Mouse (Mus musculus) cerebellum, adult 2 months (tissue): ENCODE results near the gene Ncoa4. TPM values are rescaled to one million over a fixed set of nuclear protein-coding genes. Genes with fewer than 3 reads are reported as not detected.
A peak's percentile ranks its signal among the peaks of the same experiment; 100 is the strongest.

ENCODE experiments used
- DNase-seq, 2 experiments: peaks; one replicate each; pipeline ENCODE4 v3.0.0; 2021
- H3K27ac ChIP-seq: fragments of 200-500 bp; 2 replicates; pipeline ENCODE4 v1.5.1; 2012; ENCODE audit warnings: low read length, control low read depth, inconsistent platforms; ENCODE audit not compliant: insufficient read depth
- H3K27me3 ChIP-seq: fragments of 200-500 bp; 2 replicates; pipeline ENCODE4 v1.6.1; 2012; ENCODE audit warnings: inconsistent platforms, mild to moderate bottlenecking, low read length, moderate library complexity; ENCODE audit not compliant: control insufficient read depth, insufficient read depth
- H3K4me1 ChIP-seq: fragments of 200-500 bp; 2 replicates; pipeline ENCODE4 v1.6.1; 2011; ENCODE audit warnings: low read length; ENCODE audit not compliant: control insufficient read depth, insufficient read depth
- H3K4me3 ChIP-seq: fragments of 200-500 bp; replicated peaks from 2 replicates; pipeline ENCODE3; 2011; ENCODE audit warnings: mild to moderate bottlenecking, low read depth, low read length, control low read depth; ENCODE audit not compliant: insufficient read depth
- CTCF ChIP-seq: fragments of 200-500 bp; IDR thresholded peaks from 2 replicates; pipeline ENCODE4 v1.5.1; 2011; ENCODE audit warnings: low read depth, mild to moderate bottlenecking, control low read depth, low read length, moderate library complexity, borderline replicate concordance; ENCODE audit not compliant: insufficient read depth
- POLR2A ChIP-seq: fragments of 200-500 bp; IDR thresholded peaks from 2 replicates; pipeline ENCODE4 v1.6.1; 2011; ENCODE audit warnings: low read length, control low read depth, borderline replicate concordance; ENCODE audit not compliant: insufficient read depth
- WGBS: fragments of 180-500 bp; shearing (Covaris S2); methylation state at CpG from one replicate; pipeline ENCODE4 v1.1.7; 2018; 5-methylcytosine and 5-hydroxymethylcytosine counted together
- polyA plus RNA-seq: library from polyadenylated mRNA; depleted of rRNA; stranded (reverse); fragments of >200 nt; gene quantifications from 2 replicates; pipeline ENCODE4 v1.2.3, GENCODE M21; 2012

Ncoa4 gene
- polyA plus RNA-seq, 1 experiment: 69.7 TPM

DNA sequence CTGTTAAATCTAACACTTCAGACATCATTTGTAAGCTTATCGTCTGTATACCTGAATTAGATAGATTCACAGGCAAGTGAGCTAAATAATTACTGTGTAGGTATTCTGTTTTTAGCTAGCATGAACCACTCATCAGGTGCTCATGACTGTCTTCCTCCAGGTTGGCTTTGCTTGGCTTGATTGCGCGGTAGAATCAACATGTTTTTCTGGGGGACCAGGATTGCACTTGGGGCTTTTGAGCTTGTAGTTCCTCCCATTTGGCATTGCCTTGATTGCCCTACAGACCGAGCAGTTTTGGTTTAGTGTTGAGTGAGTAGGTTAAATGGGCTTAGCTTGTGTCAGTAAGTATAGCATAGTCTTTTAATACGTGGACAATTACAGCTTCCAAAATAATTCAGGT is 2.6 kb downstream of the Ncoa4 start:
- TF ChIP-seq CTCF (no peak), POLR2A (no peak)
- Histone ChIP-seq H3K4me3 (no peak overlapping the region), H3K27me3 (no peaks in the 10 kb centered on the region), H3K27ac (no peak overlapping the region), H3K4me1 (no peaks in the 10 kb centered on the region; the same call in 1 of the 2 replicates)
- no peak for DNase-seq
- WGBS: 88% methylated on average over 5 of the region's 5 CpGs

DNA sequence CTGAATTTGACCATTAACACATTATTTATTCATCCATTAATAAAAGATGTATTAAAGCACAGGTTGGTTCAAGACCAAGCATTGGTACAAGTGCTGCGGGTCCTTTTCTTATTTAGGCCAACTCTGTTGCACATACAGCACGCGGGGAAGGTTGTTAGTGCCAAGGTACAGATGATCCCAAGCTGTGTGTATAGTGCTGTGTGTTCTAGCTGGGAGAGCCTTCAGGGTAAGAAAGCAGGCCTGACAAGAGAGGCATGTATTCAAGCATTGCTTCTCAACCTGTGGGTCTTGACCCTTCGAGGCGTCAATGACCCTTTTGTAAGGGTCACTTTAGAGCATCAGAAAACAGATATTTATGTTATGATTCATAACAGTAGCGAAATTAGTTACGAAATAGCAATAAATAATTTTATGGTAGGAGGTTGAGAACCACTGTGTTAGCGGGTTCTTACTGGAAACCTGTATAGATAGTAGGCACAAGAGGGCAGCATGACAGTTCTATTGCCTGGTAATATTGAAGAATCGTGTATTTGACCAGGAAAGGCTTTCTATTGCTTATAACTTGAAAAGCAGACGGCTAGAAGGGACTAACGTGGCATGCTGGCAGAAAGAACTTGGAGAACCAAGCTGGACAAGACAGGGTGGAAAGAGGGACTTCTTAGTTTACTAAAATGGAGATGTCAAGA is 3.7 kb downstream of the Ncoa4 start:
- Histone ChIP-seq H3K4me1 (no peaks in the 10 kb centered on the region; the same call in 1 of the 2 replicates), H3K27ac (no peak overlapping the region), H3K4me3 (no peak overlapping the region), H3K27me3 (no peaks in the 10 kb centered on the region)
- TF ChIP-seq CTCF: no peak
- 79% methylated on average over 11 of the region's 11 CpGs for WGBS
- no peak for DNase-seq

DNA sequence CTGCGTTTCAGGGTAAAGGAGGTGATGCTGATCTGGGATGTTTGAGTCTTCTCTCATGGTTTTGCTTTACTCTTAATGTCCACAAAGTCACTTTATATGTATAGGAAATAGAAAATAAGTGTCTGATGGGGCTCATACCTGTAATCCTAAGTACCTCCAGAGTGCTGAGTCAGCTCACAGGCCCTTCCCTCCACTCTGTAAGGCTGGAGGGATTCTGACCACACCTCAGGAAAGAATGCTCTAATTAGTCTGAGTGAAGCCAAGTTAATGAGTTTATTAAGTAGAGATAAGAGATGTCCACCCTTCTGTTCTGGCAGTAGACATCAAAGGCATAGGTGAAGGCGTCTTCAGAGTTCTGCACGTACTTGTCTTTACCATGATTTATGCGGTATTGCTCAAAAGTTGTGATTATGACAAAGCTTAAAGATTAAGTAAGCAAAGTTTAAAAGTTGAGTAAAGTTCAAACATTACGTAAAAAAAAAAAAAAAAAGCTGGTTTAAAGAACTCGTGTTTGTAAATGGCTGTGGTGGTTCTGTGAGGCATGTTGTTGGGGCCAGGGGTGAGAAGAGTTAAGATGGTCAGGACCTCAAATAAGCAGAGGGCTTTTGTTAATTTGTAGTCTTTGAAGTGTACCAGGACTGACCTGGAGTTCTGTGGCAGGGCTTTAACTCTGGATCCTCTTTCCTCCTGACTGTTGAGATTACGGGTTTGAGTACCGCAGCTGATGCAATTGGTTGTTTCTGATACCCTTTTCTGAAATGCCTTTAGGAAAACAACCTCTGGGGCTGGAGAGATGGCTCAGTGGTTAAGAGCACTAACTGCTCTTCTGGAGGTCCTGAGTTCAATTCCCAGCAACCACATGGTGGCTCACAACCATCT is 4.7 kb downstream of the Ncoa4 start:
- Histone ChIP-seq H3K27ac (no peak overlapping the region), H3K4me1 (no peaks in the 10 kb centered on the region; the same call in 1 of the 2 replicates), H3K27me3 (no peaks in the 10 kb centered on the region), H3K4me3 (no peak overlapping the region)
- TF ChIP-seq CTCF: no peak
- TF ChIP-seq POLR2A: no peak
- 92% methylated on average over 8 of the region's 8 CpGs for WGBS
- DNase-seq: no peak

DNA sequence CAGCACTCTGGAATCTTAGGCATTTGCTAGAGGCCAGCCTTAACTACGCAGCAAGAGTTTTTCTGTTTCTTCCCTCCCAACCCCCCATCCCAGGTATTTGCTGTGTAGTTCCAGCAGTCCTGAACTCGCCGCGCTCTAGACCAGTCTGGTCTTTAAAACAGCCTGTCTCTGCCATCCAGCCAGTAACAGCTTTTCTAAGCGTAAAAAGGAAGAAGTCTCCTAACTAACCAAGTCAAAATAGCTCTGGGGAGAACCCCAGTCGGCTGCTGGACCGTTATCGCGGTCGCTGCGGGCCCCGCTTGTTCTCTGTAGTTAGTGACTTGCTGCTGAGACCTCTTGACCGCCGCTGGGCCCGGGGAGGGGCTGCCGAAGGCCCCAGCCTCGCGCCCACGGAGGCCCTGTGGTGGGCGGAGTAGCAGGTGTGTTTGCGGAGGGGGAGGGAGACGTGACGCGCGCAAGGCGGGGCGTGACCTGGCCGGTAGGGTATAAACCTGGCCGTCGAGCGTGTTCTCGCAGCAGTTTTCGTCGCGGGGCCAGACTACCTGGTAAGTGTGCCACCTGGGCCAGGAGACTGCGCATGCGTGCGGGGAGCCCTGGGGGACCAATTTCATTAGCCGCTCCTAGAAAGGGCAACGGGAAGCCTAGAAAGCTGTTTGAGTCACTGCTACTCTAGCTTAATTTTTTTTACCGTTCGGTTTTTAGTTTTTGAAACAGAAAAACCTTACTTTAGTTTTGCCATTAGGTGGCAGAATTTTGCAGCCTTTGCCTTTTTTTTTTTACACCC is 5.8 kb downstream of the Ncoa4 start:
- H3K27ac ChIP-seq: peak overlapping the region; percentile 67; the same call in 1 of the 2 replicates
- 1% methylated on average over 42 of the region's 42 CpGs for WGBS

DNA sequence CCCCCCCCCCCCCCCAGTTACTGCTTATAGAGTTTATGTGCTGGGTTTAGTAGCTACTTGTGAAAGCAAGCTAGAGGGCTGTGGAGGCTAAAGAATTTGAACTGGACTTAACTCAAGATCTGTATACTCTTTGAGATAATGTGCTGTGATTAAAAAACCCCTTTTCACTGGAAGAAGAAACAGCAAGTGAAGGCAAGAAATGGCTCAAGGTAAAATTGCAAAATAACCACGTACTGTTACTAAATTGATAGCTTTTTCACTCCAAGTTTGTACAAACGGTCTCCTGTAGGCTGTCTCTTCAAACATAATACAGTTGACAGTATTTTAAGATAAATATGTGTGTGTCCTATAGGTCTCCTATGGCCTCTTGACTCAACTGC is 6.4 kb downstream of the Ncoa4 start:
- peak overlapping the region; percentile 8 for H3K4me3 ChIP-seq
- WGBS: 76% methylated on average over 2 of the region's 2 CpGs

More for the DNA sequence above, 5.8 kb downstream of the Ncoa4 start:
- H3K27me3 ChIP-seq: no peaks in the 10 kb centered on the region
- no peaks in the 10 kb centered on the region; the same call in 1 of the 2 replicates for H3K4me1 ChIP-seq
- H3K4me3 ChIP-seq: peak overlapping the region; percentile 48
- peak; percentile 90 to 91 for DNase-seq
- TF ChIP-seq CTCF: no peak
- TF ChIP-seq POLR2A: peak; percentile 29; the same call in 1 of the 2 replicates

DNA sequence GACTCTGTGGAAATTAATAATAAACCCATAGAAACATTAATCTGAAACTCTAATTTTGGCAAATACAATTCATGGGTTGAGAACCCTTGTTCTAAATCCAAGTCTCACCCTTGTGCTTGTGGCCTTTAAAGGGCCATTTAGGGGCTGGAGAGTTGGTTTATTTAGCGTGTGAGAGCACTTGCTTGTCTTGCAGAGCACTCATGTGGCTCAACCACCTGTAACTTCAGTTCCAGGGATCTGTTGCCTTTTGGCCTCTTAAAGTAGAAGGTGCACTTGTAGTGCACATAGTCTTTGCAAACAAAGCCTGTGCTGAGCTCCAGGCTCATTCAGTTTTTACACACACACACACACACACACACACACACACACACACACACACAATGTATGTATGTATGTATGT is 7.2 kb downstream of the Ncoa4 start:
- WGBS: 44% methylated on average over 1 of the region's 1 CpGs

More for the DNA sequence above, 6.4 kb downstream of the Ncoa4 start:
- no peak for TF ChIP-seq CTCF
- no peaks in the 10 kb centered on the region for H3K27me3 ChIP-seq
- no peaks in the 10 kb centered on the region; the same call in 1 of the 2 replicates for H3K4me1 ChIP-seq
- no peak for DNase-seq
- H3K27ac ChIP-seq: no peak overlapping the region

DNA sequence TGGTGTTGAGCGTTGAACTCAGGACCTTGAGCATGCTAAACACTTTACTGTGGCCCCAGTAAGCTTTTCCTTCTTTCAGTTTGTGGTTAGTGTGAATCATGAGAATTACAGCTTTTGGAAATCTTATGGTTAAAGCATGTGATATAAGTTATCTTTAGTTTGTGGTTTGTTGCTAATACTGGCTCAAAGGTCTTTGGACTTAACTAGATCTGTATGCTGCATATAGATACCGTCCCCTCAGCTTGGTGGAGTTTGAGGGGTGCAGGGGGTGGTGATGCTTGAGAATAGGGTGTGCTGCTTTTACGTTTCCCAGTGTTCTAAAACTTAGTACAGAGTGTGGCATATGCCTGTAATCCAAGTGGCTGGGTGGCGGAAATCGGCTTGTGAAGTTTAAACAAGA is 7.7 kb downstream of the Ncoa4 start:
- Histone ChIP-seq H3K27me3 (no peaks in the 10 kb centered on the region), H3K4me3 (no peak overlapping the region), H3K27ac (no peak overlapping the region), H3K4me1 (no peaks in the 10 kb centered on the region; the same call in 1 of the 2 replicates)
- TF ChIP-seq CTCF: no peak
- TF ChIP-seq POLR2A: no peak
- DNase-seq: no peak
- WGBS: 94% methylated on average over 5 of the region's 5 CpGs

More for the DNA sequence above, 7.2 kb downstream of the Ncoa4 start:
- no peak for DNase-seq
- Histone ChIP-seq H3K4me3 (no peak overlapping the region), H3K27ac (no peak overlapping the region), H3K4me1 (no peaks in the 10 kb centered on the region; the same call in 1 of the 2 replicates), H3K27me3 (no peaks in the 10 kb centered on the region)
- TF ChIP-seq CTCF (no peak), POLR2A (no peak)
